Mouse (Mus musculus) CH12.LX (cell line): ENCODE results near the gene Stk17b. TPM values are rescaled to one million over a fixed set of nuclear protein-coding genes. Genes with fewer than 3 reads are reported as not detected.

Source experiments
- DNase-seq: peaks from one replicate; pipeline ENCODE4 v3.0.0-alpha.2; 2013; ENCODE audit errors: extremely low read depth
- H3K27ac ChIP-seq: 2 replicates; pipeline ENCODE4 v1.5.1; 2012; ENCODE audit warnings: low read depth, mild to moderate bottlenecking, control low read depth, moderate library complexity; ENCODE audit not compliant: insufficient read depth
- H3K27me3 ChIP-seq: replicated peaks from 2 replicates; pipeline ENCODE3; 2012; ENCODE audit warnings: inconsistent platforms
- H3K36me3 ChIP-seq, 2 experiments: replicated peaks in 1 of 2; 2 replicates each; pipeline versions ENCODE3 to v1.6.1; 2012; ENCODE audit warnings: inconsistent platforms in 1 of 2, low read length in 1 of 2, mild to moderate bottlenecking in 1 of 2, mixed read lengths in 1 of 2, moderate library complexity in 1 of 2; ENCODE audit not compliant: control insufficient read depth in 1 of 2, insufficient read depth in 1 of 2
- H3K4me1 ChIP-seq, 2 experiments: 2 replicates each; pipeline ENCODE4 v1.6.1; 2012; ENCODE audit warnings: inconsistent platforms in 1 of 2, moderate library complexity in 1 of 2; ENCODE audit not compliant: insufficient read depth in 2 of 2, control insufficient read depth in 1 of 2
- H3K4me2 ChIP-seq: 2 replicates; pipeline ENCODE4 v1.6.1; 2012; ENCODE audit warnings: low read depth, mild to moderate bottlenecking, control low read depth; ENCODE audit not compliant: poor library complexity, insufficient read depth, severe bottlenecking
- H3K4me3 ChIP-seq, 3 experiments: fragments of 150-350 bp in 1 of 3; sonication (generic) in 1 of 3; replicated peaks in 1 of 3; 2 replicates each; pipeline versions ENCODE3 to v1.5.1; 2011 to 2012; ENCODE audit warnings: low read depth in 2 of 3, low read length in 2 of 3, mild to moderate bottlenecking in 2 of 3, moderate library complexity in 2 of 3, control low read depth in 1 of 3, improper control_type of control experiment in 1 of 3, inconsistent platforms in 1 of 3, mixed read lengths in 1 of 3; ENCODE audit not compliant: poor library complexity in 1 of 3
- H3K79me2 ChIP-seq: replicated peaks from 2 replicates; pipeline ENCODE4 v1.6.1; 2012; ENCODE audit warnings: mild to moderate bottlenecking, moderate library complexity; ENCODE audit not compliant: control insufficient read depth, poor library complexity, insufficient read depth, severe bottlenecking; ENCODE audit errors: extremely low read depth
- H3K9ac ChIP-seq: 2 replicates; pipeline ENCODE4 v1.6.1; 2012; ENCODE audit warnings: low read depth, mild to moderate bottlenecking, control low read depth, moderate library complexity; ENCODE audit not compliant: insufficient read depth
- H3K9me3 ChIP-seq: replicated peaks from 2 replicates; pipeline ENCODE3; 2012; ENCODE audit warnings: low read length, inconsistent platforms, mixed read lengths
- BHLHE40 ChIP-seq: IDR thresholded peaks from 2 replicates; pipeline ENCODE4 v1.6.1; 2011; ENCODE audit warnings: mild to moderate bottlenecking, low read depth, low read length, improper control_type of control experiment
- CHD1 ChIP-seq: IDR thresholded peaks from 2 replicates; pipeline ENCODE4 v1.6.1; 2012; ENCODE audit warnings: low read depth, low read length, improper control_type of control experiment, inconsistent platforms
- CTCF ChIP-seq, 2 experiments: IDR thresholded peaks in 1 of 2; conservative IDR thresholded peaks in 1 of 2; 2 replicates each; pipeline ENCODE4 v1.5.1; 2011 to 2012; ENCODE audit warnings: low read depth in 2 of 2, low read length in 2 of 2, improper control_type of control experiment in 1 of 2, inconsistent platforms in 1 of 2, mild to moderate bottlenecking in 1 of 2, moderate library complexity in 1 of 2
- ELF1 ChIP-seq: IDR thresholded peaks from 2 replicates; pipeline ENCODE4 v1.6.1; 2014; ENCODE audit warnings: low read depth, mild to moderate bottlenecking, inconsistent platforms, low read length, improper control_type of control experiment
- EP300 ChIP-seq: IDR thresholded peaks from 2 replicates; pipeline ENCODE4 v1.6.1; 2011; ENCODE audit warnings: low read length, improper control_type of control experiment
- GABPA ChIP-seq: IDR thresholded peaks from 2 replicates; pipeline ENCODE4 v1.6.1; 2012; ENCODE audit warnings: low read depth, low read length, improper control_type of control experiment, inconsistent platforms; ENCODE audit not compliant: insufficient replicate concordance
- HCFC1 ChIP-seq: IDR thresholded peaks from 2 replicates; pipeline ENCODE4 v1.6.1; 2012; ENCODE audit warnings: low read depth, mild to moderate bottlenecking, inconsistent platforms, low read length, improper control_type of control experiment
- IRF4 ChIP-seq: IDR thresholded peaks from 2 replicates; pipeline ENCODE4 v1.6.1; 2014; ENCODE audit warnings: low read depth, mild to moderate bottlenecking, inconsistent platforms, low read length, improper control_type of control experiment
- KAT2A ChIP-seq: IDR thresholded peaks from 2 replicates; pipeline ENCODE4 v1.6.1; 2012; ENCODE audit warnings: low read length, improper control_type of control experiment, inconsistent platforms; ENCODE audit not compliant: insufficient replicate concordance
- MAZ ChIP-seq: IDR thresholded peaks from 2 replicates; pipeline ENCODE4 v1.6.1; 2012; ENCODE audit warnings: low read depth, mild to moderate bottlenecking, inconsistent platforms, low read length, improper control_type of control experiment, moderate library complexity
- MEF2A ChIP-seq: IDR thresholded peaks from 2 replicates; pipeline ENCODE4 v1.6.1; 2014; ENCODE audit warnings: low read depth, mild to moderate bottlenecking, inconsistent platforms, low read length, improper control_type of control experiment, borderline replicate concordance
- MXI1 ChIP-seq: IDR thresholded peaks from 2 replicates; pipeline ENCODE4 v1.6.1; 2011; ENCODE audit warnings: mild to moderate bottlenecking, low read depth, low read length, improper control_type of control experiment
- NELFE ChIP-seq: IDR thresholded peaks from 2 replicates; pipeline ENCODE4 v1.6.1; 2011; ENCODE audit warnings: low read depth, low read length, improper control_type of control experiment
- NRF1 ChIP-seq: IDR thresholded peaks from 2 replicates; pipeline ENCODE4 v1.6.1; 2014; ENCODE audit warnings: low read depth, mild to moderate bottlenecking, inconsistent platforms, low read length, improper control_type of control experiment, moderate library complexity
- POLR2A ChIP-seq: IDR thresholded peaks from 2 replicates; pipeline ENCODE4 v1.6.1; 2011; ENCODE audit warnings: low read depth, mild to moderate bottlenecking, improper control_type of control experiment, low read length
- POLR2AphosphoS2 ChIP-seq: IDR thresholded peaks from 2 replicates; pipeline ENCODE4 v1.6.1; 2011; ENCODE audit warnings: low read depth, low read length, improper control_type of control experiment
- RAD21 ChIP-seq: IDR thresholded peaks from 2 replicates; pipeline ENCODE4 v1.6.1; 2011; ENCODE audit warnings: low read depth, mild to moderate bottlenecking, low read length, improper control_type of control experiment, moderate library complexity
- RCOR1 ChIP-seq: conservative IDR thresholded peaks from 2 replicates; pipeline ENCODE4 v1.6.1; 2012; ENCODE audit warnings: low read depth, mild to moderate bottlenecking, inconsistent platforms, low read length, improper control_type of control experiment
- SIN3A ChIP-seq: IDR thresholded peaks from 2 replicates; pipeline ENCODE4 v1.6.1; 2012; ENCODE audit warnings: low read length, improper control_type of control experiment, inconsistent platforms
- SMC3 ChIP-seq: IDR thresholded peaks from 2 replicates; pipeline ENCODE4 v1.6.1; 2011; ENCODE audit warnings: low read depth, low read length, improper control_type of control experiment
- TBP ChIP-seq: conservative IDR thresholded peaks from 2 replicates; pipeline ENCODE4 v1.6.1; 2011; ENCODE audit warnings: low read depth, low read length, improper control_type of control experiment
- TCF12 ChIP-seq: IDR thresholded peaks from 2 replicates; pipeline ENCODE4 v1.6.1; 2014; ENCODE audit warnings: low read depth, mild to moderate bottlenecking, inconsistent platforms, low read length, improper control_type of control experiment
- UBTF ChIP-seq: IDR thresholded peaks from 2 replicates; pipeline ENCODE4 v1.6.1; 2012; ENCODE audit warnings: low read depth, mild to moderate bottlenecking, inconsistent platforms, low read length, improper control_type of control experiment, moderate library complexity
- USF1 ChIP-seq: IDR thresholded peaks from 2 replicates; pipeline ENCODE4 v1.6.1; 2014; ENCODE audit warnings: low read depth, mild to moderate bottlenecking, inconsistent platforms, low read length, improper control_type of control experiment
- ZC3H11A ChIP-seq: IDR thresholded peaks from 2 replicates; pipeline ENCODE4 v1.6.1; 2012; ENCODE audit warnings: low read depth, mild to moderate bottlenecking, inconsistent platforms, low read length, improper control_type of control experiment
- ZMIZ1 ChIP-seq: IDR thresholded peaks from 2 replicates; pipeline ENCODE4 v1.6.1; 2012; ENCODE audit warnings: low read depth, mild to moderate bottlenecking, inconsistent platforms, low read length, improper control_type of control experiment
- ZNF384 ChIP-seq: IDR thresholded peaks from 2 replicates; pipeline ENCODE4 v1.6.1; 2012; ENCODE audit warnings: low read depth, low read length, improper control_type of control experiment, inconsistent platforms
- dilution Hi-C: fragments of 300-500 bp; cut with MboI; formaldehyde crosslinking; loops from 2 replicates; pipeline ENCODE4 v1.14.3; 2020; ENCODE audit warnings: low sequenced_read_pairs; ENCODE audit not compliant: extremely low pct_unique_long_range_greater_than_20kb, extremely low pct_ligation_motif_present
- in situ Hi-C: fragments of 300-500 bp; cut with MboI; formaldehyde crosslinking; loops from 3 replicates; pipeline ENCODE4 v1.14.3; 2019; ENCODE audit warnings: low sequenced_read_pairs, low pct_ligation_motif_present, low pct_unique_long_range_greater_than_20kb, mixed read lengths
- polyA plus RNA-seq: library from polyadenylated mRNA; unstranded; fragments of >175 nt; gene quantifications from 2 replicates; pipeline ENCODE4 v1.2.1, GENCODE M21; 2012; ENCODE audit warnings: low read depth; ENCODE audit not compliant: insufficient read length
- total RNA-seq, 2 experiments: library from RNA; depleted of rRNA; stranded (reverse); fragments of 300-350 nt in 1 of 2; fragments of >200 nt in 1 of 2; gene quantifications; 2 replicates each; pipeline ENCODE4 v1.2.3; 2012 to 2014

Stk17b gene
- total RNA-seq (2012; rRNA removed), result 25.2 and 27.7 TPM in 2 replicates
- total RNA-seq (2014; rRNA removed), result 58.6 and 70.5 TPM in 2 replicates
- polyA plus RNA-seq, result 42.9 and 46.3 TPM in 2 replicates

DNA sequence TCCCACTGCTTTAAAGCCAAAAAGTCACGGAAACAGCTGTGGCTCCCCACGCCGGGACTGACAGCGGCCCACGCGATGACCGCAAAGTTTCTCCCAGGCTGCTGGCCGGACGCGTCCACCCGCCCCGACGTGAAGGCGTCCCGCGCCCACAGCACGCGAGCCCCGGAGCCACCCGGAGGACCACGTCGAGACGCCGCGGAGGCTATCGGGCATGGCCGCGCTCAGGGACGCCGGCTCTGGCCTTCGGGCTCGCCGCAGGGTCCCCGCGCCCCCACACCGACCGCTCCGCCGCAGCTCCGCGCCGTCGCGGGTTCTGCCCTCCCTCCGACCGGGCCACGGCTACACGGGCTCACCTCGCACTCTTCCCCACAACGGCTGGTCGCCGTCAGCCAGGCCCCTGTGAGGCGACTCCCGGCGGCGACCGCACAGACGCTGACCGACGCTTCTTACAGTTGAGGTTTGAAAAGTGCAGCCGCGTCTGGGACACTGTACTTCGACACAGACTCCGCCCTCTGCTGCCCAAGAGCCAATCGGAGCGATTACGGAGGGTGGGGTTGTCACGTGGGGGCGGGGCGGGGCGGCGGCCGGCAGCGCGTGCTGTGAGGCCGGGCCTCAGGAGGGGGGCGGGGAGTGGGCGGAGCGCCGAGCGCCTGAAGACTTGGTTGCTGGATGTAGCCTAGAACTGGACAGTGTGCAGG is at the start of gene Stk17b:
Gene Stk17b (minus strand): TSS at position 504 of the 698 bp plus-strand sequence.
- dilution Hi-C loops, result no loop called here
- in situ Hi-C loops, result loop anchor here (25.0 kb wide), 1 partner anchor 102 kb away; no protein-coding TSS in a partner anchor
- Histone ChIP-seq H3K4me2 (peak within 1 kb of the TSS; percentile 95), H3K27ac (peak within 1 kb of the TSS; percentile 90), H3K9ac (peak within 1 kb of the TSS; percentile 77), H3K79me2 (peaks cover 32% of the 10 kb centered on the region), H3K9me3 (no peaks in the 10 kb centered on the region), H3K36me3 (no peaks in the 10 kb centered on the region), H3K27me3 (no peaks in the 10 kb centered on the region), H3K4me3 (peak within 1 kb of the TSS; percentile 86 to 99 (median 96)), H3K4me1 (peaks cover 0 to 30% of the 10 kb centered on the region in 2 experiments; a peak in 2 of 4 replicates)
- TF ChIP-seq POLR2A (peak; percentile 99), USF1 (peak; percentile 66), NRF1 (peak; percentile 20; the same call in 1 of the 2 replicates), BHLHE40 (peak; percentile 69), SIN3A (peak; percentile 83; the same call in 1 of the 2 replicates), TCF12 (peak; percentile 90), ELF1 (peak; percentile 21; the same call in 1 of the 2 replicates), ZNF384 (no peak), MAZ (0 out of 2 replicates have a peak, but pooled peaks have one; percentile 17), MXI1 (peak; percentile 72; the same call in 1 of the 2 replicates), EP300 (no peak), UBTF (peak; percentile 77), ZMIZ1 (peak; percentile 96), KAT2A (no peak), RAD21 (no peak; the same call in 1 of the 2 replicates), CHD1 (0 out of 2 replicates have a peak, but pooled peaks have one; percentile 16), IRF4 (peak; percentile 56; the same call in 1 of the 2 replicates), TBP (peak; percentile 94), GABPA (no peak), RCOR1 (no peak), CTCF (conservative IDR thresholded peaks at IDR 0.05 in 1 of 2, IDR thresholded peaks at IDR 0.05 in 1 of 2; ENCODE audit: low read depth in 2 of 2, low read length in 2 of 2) (no peak), POLR2AphosphoS2 (peak; percentile 78; the same call in 1 of the 2 replicates), MEF2A (peak; percentile 49; the same call in 1 of the 2 replicates), NELFE (peak; percentile 99), ZC3H11A (no peak), HCFC1 (no peak; the same call in 1 of the 2 replicates), SMC3 (peak; percentile 17)
- DNase-seq, result peak; percentile 94
